Mouse (Mus musculus): ENCODE measurements around the gene Prpf40b. TPM values are rescaled to one million over a fixed set of nuclear protein-coding genes. Genes with fewer than 3 reads are reported as not detected.

Prpf40b gene
- polyA plus RNA-seq, 1 experiment = 24.7 TPM

- peaks cover 16% of the 10 kb centered on the region for H3K79me2 ChIP-seq (ENCODE audit: control insufficient read depth, insufficient read depth)
- H3K79me3 ChIP-seq (ENCODE audit: low read depth) = no peaks in the 10 kb centered on the region
- H3K36me3 ChIP-seq (ENCODE audit: control insufficient read depth, insufficient read depth) = peaks cover 91% of the 10 kb centered on the region
- no peak overlapping the region for H3ac ChIP-seq (ENCODE audit: control insufficient read depth, insufficient read length, low read depth)
- no peaks in the 10 kb centered on the region for H3K27me3 ChIP-seq (ENCODE audit: control insufficient read depth, insufficient read depth, insufficient read length)
- no peak overlapping the region for H3K4me3 ChIP-seq (ENCODE audit: insufficient read depth, poor library complexity, severe bottlenecking)
- TF ChIP-seq MYOD1 (IDR thresholded peaks at IDR 0.05; ENCODE audit: control insufficient read depth, insufficient read length, low read depth) (no peak), MAX (IDR thresholded peaks at IDR 0.05) (no peak), CTCF (IDR thresholded peaks at IDR 0.05; ENCODE audit: control insufficient read depth, insufficient read depth, insufficient read length) (no peak), USF1 (IDR thresholded peaks at IDR 0.05; ENCODE audit: low read depth) (no peak), MYOG (IDR thresholded peaks at IDR 0.05; ENCODE audit: control insufficient read depth, extremely low read depth, insufficient read length) (no peak), CEBPB (IDR thresholded peaks at IDR 0.05; ENCODE audit: low read depth) (no peak), FOSL1 (IDR thresholded peaks at IDR 0.05; ENCODE audit: insufficient read depth, low read length, poor library complexity, severe bottlenecking) (no peak)
Measured at GRCm38 (mm10) chr15:99328011-99328410, 33.1 kb downstream of the Prpf40b start.

- Histone ChIP-seq H3K79me3 (ENCODE audit: low read depth) (no peaks in the 10 kb centered on the region), H3K36me3 (ENCODE audit: control insufficient read depth, insufficient read depth) (peaks cover 68% of the 10 kb centered on the region), H3K79me2 (ENCODE audit: control insufficient read depth, insufficient read depth) (peaks cover 26% of the 10 kb centered on the region), H3ac (ENCODE audit: control insufficient read depth, insufficient read length, low read depth) (no peak overlapping the region), H3K27me3 (ENCODE audit: control insufficient read depth, insufficient read depth, insufficient read length) (no peaks in the 10 kb centered on the region), H3K4me3 (ENCODE audit: insufficient read depth, poor library complexity, severe bottlenecking) (no peak overlapping the region)
- TF ChIP-seq CEBPB (IDR thresholded peaks at IDR 0.05; ENCODE audit: low read depth) (no peak), CTCF (IDR thresholded peaks at IDR 0.05; ENCODE audit: control insufficient read depth, insufficient read depth, insufficient read length) (no peak), FOSL1 (IDR thresholded peaks at IDR 0.05; ENCODE audit: insufficient read depth, low read length, poor library complexity, severe bottlenecking) (no peak), MAX (IDR thresholded peaks at IDR 0.05) (no peak), MYOD1 (IDR thresholded peaks at IDR 0.05; ENCODE audit: control insufficient read depth, insufficient read length, low read depth) (no peak), MYOG (IDR thresholded peaks at IDR 0.05; ENCODE audit: control insufficient read depth, extremely low read depth, insufficient read length) (no peak), USF1 (IDR thresholded peaks at IDR 0.05; ENCODE audit: low read depth) (no peak)
Measured at GRCm38 (mm10) chr15:99330324-99330723, 35.4 kb downstream of the Prpf40b start.

- TF ChIP-seq USF1 (IDR thresholded peaks at IDR 0.05; ENCODE audit: low read depth) (no peak), FOSL1 (IDR thresholded peaks at IDR 0.05; ENCODE audit: insufficient read depth, low read length, poor library complexity, severe bottlenecking) (no peak), CTCF (IDR thresholded peaks at IDR 0.05; ENCODE audit: control insufficient read depth, insufficient read depth, insufficient read length) (no peak)
- peaks cover 32% of the 10 kb centered on the region for H3K79me2 ChIP-seq (ENCODE audit: control insufficient read depth, insufficient read depth)
- peaks cover 4% of the 10 kb centered on the region for H3K79me3 ChIP-seq (ENCODE audit: low read depth)
- H3ac ChIP-seq (ENCODE audit: control insufficient read depth, insufficient read length, low read depth) = no peak overlapping the region
- H3K4me3 ChIP-seq (ENCODE audit: insufficient read depth, poor library complexity, severe bottlenecking) = no peak overlapping the region
- peaks cover 61% of the 10 kb centered on the region for H3K36me3 ChIP-seq (ENCODE audit: control insufficient read depth, insufficient read depth)
- H3K27me3 ChIP-seq (ENCODE audit: control insufficient read depth, insufficient read depth, insufficient read length) = no peaks in the 10 kb centered on the region
Measured at GRCm38 (mm10) chr15:99331341-99331740, 36.5 kb downstream of the Prpf40b start.

- Histone ChIP-seq H3K4me3 (ENCODE audit: insufficient read depth, poor library complexity, severe bottlenecking) (no peak overlapping the region), H3ac (ENCODE audit: control insufficient read depth, insufficient read length, low read depth) (no peak overlapping the region), H3K79me3 (ENCODE audit: low read depth) (peaks cover 6% of the 10 kb centered on the region), H3K27me3 (ENCODE audit: control insufficient read depth, insufficient read depth, insufficient read length) (no peaks in the 10 kb centered on the region), H3K36me3 (ENCODE audit: control insufficient read depth, insufficient read depth) (peaks cover 58% of the 10 kb centered on the region), H3K79me2 (ENCODE audit: control insufficient read depth, insufficient read depth) (peaks cover 40% of the 10 kb centered on the region)
- TF ChIP-seq CTCF (IDR thresholded peaks at IDR 0.05; ENCODE audit: control insufficient read depth, insufficient read depth, insufficient read length) = no peak
- TF ChIP-seq MYOG (IDR thresholded peaks at IDR 0.05; ENCODE audit: control insufficient read depth, extremely low read depth, insufficient read length) = no peak
- TF ChIP-seq FOSL1 (IDR thresholded peaks at IDR 0.05; ENCODE audit: insufficient read depth, low read length, poor library complexity, severe bottlenecking) = no peak
Measured at GRCm38 (mm10) chr15:99332111-99332510, 37.2 kb downstream of the Prpf40b start.

- H3K79me2 ChIP-seq (ENCODE audit: control insufficient read depth, insufficient read depth) = peaks cover 50% of the 10 kb centered on the region
- no peak overlapping the region for H3ac ChIP-seq (ENCODE audit: control insufficient read depth, insufficient read length, low read depth)
- peaks cover 53% of the 10 kb centered on the region for H3K36me3 ChIP-seq (ENCODE audit: control insufficient read depth, insufficient read depth)
- peaks cover 12% of the 10 kb centered on the region for H3K79me3 ChIP-seq (ENCODE audit: low read depth)
- no peaks in the 10 kb centered on the region for H3K27me3 ChIP-seq (ENCODE audit: control insufficient read depth, insufficient read depth, insufficient read length)
- no peak overlapping the region for H3K4me3 ChIP-seq (ENCODE audit: insufficient read depth, poor library complexity, severe bottlenecking)
- TF ChIP-seq MAX (IDR thresholded peaks at IDR 0.05) (peak; percentile 19), MYOD1 (IDR thresholded peaks at IDR 0.05; ENCODE audit: control insufficient read depth, insufficient read length, low read depth) (no peak)
Measured at GRCm38 (mm10) chr15:99332921-99333675, 38.2 kb downstream of the Prpf40b start.

GRCm38 (mm10) chr15:99333676-99334065 lies 38.8 kb downstream of the Prpf40b start:
- H3K79me2 ChIP-seq (ENCODE audit: control insufficient read depth, insufficient read depth) = peaks cover 56% of the 10 kb centered on the region
- H3K79me3 ChIP-seq (ENCODE audit: low read depth) = peaks cover 12% of the 10 kb centered on the region
- no peaks in the 10 kb centered on the region for H3K27me3 ChIP-seq (ENCODE audit: control insufficient read depth, insufficient read depth, insufficient read length)
- H3K36me3 ChIP-seq (ENCODE audit: control insufficient read depth, insufficient read depth) = peaks cover 50% of the 10 kb centered on the region
- no peak overlapping the region for H3K4me3 ChIP-seq (ENCODE audit: insufficient read depth, poor library complexity, severe bottlenecking)
- no peak for TF ChIP-seq CTCF (IDR thresholded peaks at IDR 0.05; ENCODE audit: control insufficient read depth, insufficient read depth, insufficient read length)
- no peak for TF ChIP-seq CEBPB (IDR thresholded peaks at IDR 0.05; ENCODE audit: low read depth)
- TF ChIP-seq MAX (IDR thresholded peaks at IDR 0.05) = peak; percentile 3
- TF ChIP-seq FOSL1 (IDR thresholded peaks at IDR 0.05; ENCODE audit: insufficient read depth, low read length, poor library complexity, severe bottlenecking) = no peak
- TF ChIP-seq USF1 (IDR thresholded peaks at IDR 0.05; ENCODE audit: low read depth) = no peak
- TF ChIP-seq MYOD1 (IDR thresholded peaks at IDR 0.05; ENCODE audit: control insufficient read depth, insufficient read length, low read depth) = no peak
- TF ChIP-seq MYOG (IDR thresholded peaks at IDR 0.05; ENCODE audit: control insufficient read depth, extremely low read depth, insufficient read length) = no peak
- H3ac ChIP-seq (ENCODE audit: control insufficient read depth, insufficient read length, low read depth) = peak overlapping the region; percentile 25

Measured in C2C12 (cell line).